Mouse (Mus musculus) C3H10T1/2 (cell line): ENCODE data around the gene Olfr1013. TPM values are rescaled to one million over a fixed set of nuclear protein-coding genes. Genes with fewer than 3 reads are reported as not detected.

ENCODE experiments used
- polyA plus RNA-seq, 2 experiments: library from polyadenylated mRNA; unstranded; fragments of >200 nt; fragmentation: generic; extraction: Trizol; gene quantifications; one replicate each; pipeline ENCODE4 v1.2.1; 2012; ENCODE audit warnings: missing spikeins in 2 of 2

The Olfr1013 gene
- not detected for polyA plus RNA-seq

GRCm38 (mm10) chr2:85766798-85767197, at the start of gene Olfr1013:
TSS of gene Olfr1013 (plus strand) at chr2:85767098.

GRCm38 (mm10) chr2:85762666-85763065, 4.2 kb upstream of the Olfr1013 start, which contains the start of gene Olfr1012:
TSS of gene Olfr1012 (minus strand) at chr2:85762766.

GRCm38 (mm10) chr2:85772413-85772812, 5.5 kb downstream of the Olfr1013 start, which contains the start of gene Olfr1014:
TSS of gene Olfr1014 (plus strand) at chr2:85772713.

GRCm38 (mm10) chr2:85781717-85782116, 14.8 kb downstream of the Olfr1013 start, which contains the start of gene Olfr1015:
TSS of gene Olfr1015 (plus strand) at chr2:85782017.

GRCm38 (mm10) chr2:85802444-85802843, 35.5 kb downstream of the Olfr1013 start, which contains the start of gene Olfr1016:
TSS of gene Olfr1016 (minus strand) at chr2:85802544.

GRCm38 (mm10) chr2:85818179-85818578, 51.3 kb downstream of the Olfr1013 start, which contains the start of gene Olfr1018:
TSS of gene Olfr1018 (plus strand) at chr2:85818479.

Other genes with a start within 250 kb of the Olfr1013 start
- not detected for gene 4833423E24Rik, start 248.1 kb upstream of the Olfr1013 start, polyA plus RNA-seq
- not detected for gene Olfr996, start 187.9 kb upstream of the Olfr1013 start, polyA plus RNA-seq
- gene Olfr998, start 178.2 kb upstream of the Olfr1013 start, polyA plus RNA-seq, result not detected
- gene Olfr1000, start 155.2 kb upstream of the Olfr1013 start, polyA plus RNA-seq, result not detected
- gene Olfr1002, start 116.4 kb upstream of the Olfr1013 start, polyA plus RNA-seq, result not detected
- not detected for gene Olfr154, start 102.6 kb upstream of the Olfr1013 start, polyA plus RNA-seq
- gene Olfr1006, start 88.3 kb upstream of the Olfr1013 start, polyA plus RNA-seq, result not detected
- not detected for gene Olfr1008, start 77.7 kb upstream of the Olfr1013 start, polyA plus RNA-seq
- gene Olfr1009, start 51.7 kb upstream of the Olfr1013 start, polyA plus RNA-seq, result not detected
- not detected for gene Olfr1012, start 4.3 kb upstream of the Olfr1013 start, polyA plus RNA-seq
- gene Olfr1014, start 5.6 kb downstream of the Olfr1013 start, polyA plus RNA-seq, result not detected
- not detected for gene Olfr1015, start 14.9 kb downstream of the Olfr1013 start, polyA plus RNA-seq
- gene Olfr1016, start 35.4 kb downstream of the Olfr1013 start, polyA plus RNA-seq, result not detected
- gene Olfr1018, start 51.4 kb downstream of the Olfr1013 start, polyA plus RNA-seq, result not detected
- not detected for gene Olfr1019, start 78.4 kb downstream of the Olfr1013 start, polyA plus RNA-seq
- not detected for gene Olfr1020, start 79.9 kb downstream of the Olfr1013 start, polyA plus RNA-seq
- gene Olfr1022, start 101.5 kb downstream of the Olfr1013 start, polyA plus RNA-seq, result not detected
- gene Olfr1023, start 118.5 kb downstream of the Olfr1013 start, polyA plus RNA-seq, result not detected
- gene Olfr1024, start 138.0 kb downstream of the Olfr1013 start, polyA plus RNA-seq, result not detected
- not detected for gene Olfr1025-ps1, start 148.1 kb downstream of the Olfr1013 start, polyA plus RNA-seq
- gene Olfr1026, start 154.5 kb downstream of the Olfr1013 start, polyA plus RNA-seq, result not detected
- gene Olfr1028, start 183.3 kb downstream of the Olfr1013 start, polyA plus RNA-seq, result not detected
- not detected for gene Olfr1029, start 206.8 kb downstream of the Olfr1013 start, polyA plus RNA-seq
- not detected for gene Olfr1030, start 212.2 kb downstream of the Olfr1013 start, polyA plus RNA-seq
- not detected for gene Olfr1031, start 223.2 kb downstream of the Olfr1013 start, polyA plus RNA-seq
- gene Olfr1032, start 238.4 kb downstream of the Olfr1013 start, polyA plus RNA-seq, result not detected